Mouse (Mus musculus) ovary, postnatal 14 days (tissue): Measurements from ENCODE around the gene Adad2.
A peak's percentile ranks its signal among the peaks of the same experiment; 100 is the strongest.

Source experiments
- DNase-seq: peaks from one replicate; pipeline ENCODE4 v3.0.0; 2022; ENCODE audit warnings: low spot score

The Adad2 gene

GRCm38 (mm10) chr8:119642960-119643359 lies 30.4 kb downstream of the Adad2 start:
- DNase-seq, result no peak

GRCm38 (mm10) chr8:119644429-119644960 lies 31.9 kb downstream of the Adad2 start:
- DNase-seq, result no peak

GRCm38 (mm10) chr8:119644981-119645597 lies 32.5 kb downstream of the Adad2 start:
- no peak for DNase-seq

GRCm38 (mm10) chr8:119646197-119646596 lies 33.6 kb downstream of the Adad2 start:
- DNase-seq, result no peak

- DNase-seq, result no peak
Measured at GRCm38 (mm10) chr8:119646846-119647245, 34.3 kb downstream of the Adad2 start.

GRCm38 (mm10) chr8:119651324-119651723 lies 38.8 kb downstream of the Adad2 start:
- DNase-seq, result no peak

GRCm38 (mm10) chr8:119656709-119657464 lies 44.3 kb downstream of the Adad2 start:
- DNase-seq, result no peak

GRCm38 (mm10) chr8:119661081-119661480 lies 48.5 kb downstream of the Adad2 start:
- peak; percentile 45 for DNase-seq

- DNase-seq, result no peak
Measured at GRCm38 (mm10) chr8:119661892-119662291, 49.3 kb downstream of the Adad2 start.

- DNase-seq, result no peak
Measured at GRCm38 (mm10) chr8:119663440-119663839, 50.9 kb downstream of the Adad2 start.

GRCm38 (mm10) chr8:119665270-119665669 lies 52.7 kb downstream of the Adad2 start:
- DNase-seq, result peak; percentile 46
